Mouse (Mus musculus) A20 (cell line): ENCODE results near the gene Nlrp6.
"Not testable (repeated sequence)": the region's sequence is repeated elsewhere in the genome, so short reads cannot be mapped to it uniquely, and the experiment has no call there.

Experiments
- DNase-seq: peaks from one replicate; pipeline ENCODE4 v3.0.0-alpha.2; 2011; ENCODE audit warnings: low read depth, low spot score

Gene Nlrp6

DNA sequence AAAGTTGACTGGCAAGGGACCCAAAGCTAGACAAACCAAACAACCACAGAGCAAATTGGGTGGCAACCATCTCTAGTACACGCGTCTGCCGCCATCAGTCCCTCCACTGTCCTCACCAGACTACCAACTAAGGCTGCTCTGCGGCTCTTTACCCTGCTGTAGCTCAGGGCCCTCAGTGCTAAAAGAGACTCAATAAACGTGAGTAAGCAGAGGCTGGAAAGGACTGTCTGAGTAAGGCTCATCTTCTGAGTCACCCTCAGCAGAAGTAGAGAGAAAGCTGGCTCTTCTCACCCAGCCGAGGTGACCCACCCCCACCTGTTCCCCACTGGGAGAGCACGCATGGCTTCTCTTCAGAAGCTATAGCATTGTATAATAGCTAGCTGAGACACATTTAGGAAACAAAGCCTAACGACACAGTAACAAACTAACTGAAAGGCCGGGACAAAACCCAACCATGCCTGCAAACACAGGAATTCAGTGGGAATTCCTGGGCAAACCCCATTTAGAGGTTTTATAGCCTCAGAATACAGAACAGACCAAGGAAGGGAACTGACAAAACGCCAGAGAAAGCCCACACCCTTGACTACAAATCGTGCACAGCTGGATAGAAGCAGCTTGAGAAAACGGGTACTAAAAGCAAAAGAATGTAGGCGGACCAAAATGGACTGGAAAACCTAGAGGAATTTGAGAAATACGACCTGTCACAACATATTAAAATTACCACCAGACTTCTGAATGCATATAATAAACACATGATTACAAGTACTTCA lies 52.9 kb downstream of the Nlrp6 start:
- no peak for DNase-seq

GRCm38 (mm10) chr7:140974940-140975339 lies 54.2 kb downstream of the Nlrp6 start:
- DNase-seq = no peak

- DNase-seq = no peak
Measured at GRCm38 (mm10) chr7:140975465-140975864, 54.8 kb downstream of the Nlrp6 start.

DNA sequence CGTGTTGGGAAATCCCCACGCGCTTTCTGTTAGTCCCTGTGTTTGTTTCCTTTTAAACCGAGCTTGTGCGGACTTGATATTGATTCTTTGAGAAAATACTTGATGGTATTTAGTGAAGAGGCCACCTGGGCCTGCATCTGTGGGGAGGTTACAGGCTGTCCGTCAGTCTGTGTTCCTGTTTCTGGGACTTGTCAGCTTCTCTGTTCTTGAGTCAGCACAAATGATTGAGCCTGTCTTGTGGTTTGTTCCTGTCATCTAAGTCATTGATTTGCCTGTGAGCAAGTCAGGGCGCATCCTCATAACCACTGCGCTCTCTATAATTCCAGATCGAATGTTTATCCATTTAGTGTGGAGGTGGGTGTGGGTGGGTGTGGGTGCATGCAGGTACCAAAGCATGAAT lies 56.0 kb downstream of the Nlrp6 start:
- not testable (repeated sequence) for DNase-seq
